Mouse (Mus musculus) forebrain, embryonic 10.5 days (tissue): ENCODE measurements around the gene Zfp821. TPM values are rescaled to one million over a fixed set of nuclear protein-coding genes. Genes with fewer than 3 reads are reported as not detected.

Source experiments
- DNase-seq: peaks from one replicate; pipeline ENCODE4 v3.0.0-alpha.2; 2017; ENCODE audit warnings: low spot score; ENCODE audit errors: extremely low spot score
- H3K27ac ChIP-seq: fragments of 300-500 bp; sonication (generic); 2 replicates; pipeline ENCODE4 v1.5.1; 2016; ENCODE audit warnings: mild to moderate bottlenecking
- H3K27me3 ChIP-seq: fragments of 300-500 bp; sonication (generic); 2 replicates; pipeline ENCODE4 v1.6.1; 2016; ENCODE audit warnings: mild to moderate bottlenecking; ENCODE audit not compliant: poor library complexity, severe bottlenecking
- H3K36me3 ChIP-seq: fragments of 300-500 bp; sonication (generic); replicated peaks from 2 replicates; pipeline ENCODE4 v1.6.1; 2016; ENCODE audit warnings: mild to moderate bottlenecking, moderate library complexity
- H3K4me1 ChIP-seq: fragments of 300-500 bp; sonication (generic); 2 replicates; pipeline ENCODE4 v1.6.1; 2016
- H3K4me3 ChIP-seq: fragments of 300-500 bp; sonication (generic); 2 replicates; pipeline ENCODE4 v1.5.1; 2016; ENCODE audit warnings: mild to moderate bottlenecking, moderate library complexity
- H3K9me3 ChIP-seq: fragments of 300-500 bp; sonication (generic); 2 replicates; pipeline ENCODE4 v1.6.1; 2016; ENCODE audit warnings: mild to moderate bottlenecking, moderate library complexity
- WGBS: fragments of 180-500 bp; shearing (Covaris S2); methylation state at CpG from one replicate; pipeline ENCODE4 v1.1.7; 2016; 5-methylcytosine and 5-hydroxymethylcytosine counted together
- polyA plus RNA-seq: library from polyadenylated mRNA; unstranded; fragments of >200 nt; fragmentation: Nextera tagmentation; extraction: Ambion mirVana; gene quantifications from 2 replicates; pipeline ENCODE4 v1.2.1, GENCODE M21; 2016

Zfp821 gene
- polyA plus RNA-seq = 33.4 and 36.8 TPM in 2 replicates

DNA sequence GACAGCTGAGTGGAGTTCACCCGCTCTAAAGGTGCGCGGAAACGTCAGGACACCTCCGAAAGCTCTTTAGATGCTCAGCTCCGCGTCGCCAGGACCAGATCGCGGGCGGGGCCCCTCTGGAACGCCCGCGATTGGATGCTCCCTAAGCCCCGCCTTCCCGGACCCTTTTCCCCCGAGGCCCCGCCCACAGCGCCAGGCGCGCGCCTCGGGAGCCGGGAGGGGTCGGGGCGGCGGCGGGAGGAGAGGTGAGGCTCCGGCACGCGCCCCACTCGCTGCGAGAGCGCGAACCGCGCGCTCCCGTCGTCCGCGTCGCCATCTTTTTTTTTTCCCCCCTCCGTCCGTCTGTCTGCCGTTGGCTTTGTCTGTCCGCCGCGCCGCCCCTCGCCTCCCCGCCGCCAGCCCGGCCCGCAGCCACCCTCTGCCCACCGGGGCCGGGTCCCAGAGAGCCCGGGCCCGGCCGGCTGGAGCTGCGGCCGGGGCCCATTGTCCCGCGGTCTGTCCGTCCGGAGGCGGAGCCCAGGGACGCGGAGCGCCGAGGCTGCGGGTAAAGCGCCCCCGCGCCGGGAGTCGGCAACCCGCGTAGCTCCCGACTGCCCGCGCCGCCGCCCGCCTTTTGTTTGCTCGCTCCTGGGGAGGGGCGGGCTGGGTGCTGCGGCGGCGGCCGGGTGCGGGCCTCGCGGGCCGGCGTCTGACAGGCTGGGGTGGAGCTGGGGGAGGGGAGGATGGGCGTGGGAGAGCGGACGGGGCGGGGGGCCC, at the start of gene Zfp821:
Gene Zfp821, plus strand, starts transcription at position 227 of the 756 bp plus-strand sequence.
- peaks cover 33% of the 10 kb centered on the region for H3K36me3 ChIP-seq
- DNase-seq = peak; percentile 88
- H3K4me1 ChIP-seq = peaks cover 33% of the 10 kb centered on the region
- peak within 1 kb of the TSS; percentile 98 for H3K27ac ChIP-seq
- H3K4me3 ChIP-seq = peak within 1 kb of the TSS; percentile 97
- H3K27me3 ChIP-seq = peaks cover 31% of the 10 kb centered on the region
- H3K9me3 ChIP-seq = no peaks in the 10 kb centered on the region
- WGBS = under 1% methylated on average over 93 of the region's 100 CpGs

DNA sequence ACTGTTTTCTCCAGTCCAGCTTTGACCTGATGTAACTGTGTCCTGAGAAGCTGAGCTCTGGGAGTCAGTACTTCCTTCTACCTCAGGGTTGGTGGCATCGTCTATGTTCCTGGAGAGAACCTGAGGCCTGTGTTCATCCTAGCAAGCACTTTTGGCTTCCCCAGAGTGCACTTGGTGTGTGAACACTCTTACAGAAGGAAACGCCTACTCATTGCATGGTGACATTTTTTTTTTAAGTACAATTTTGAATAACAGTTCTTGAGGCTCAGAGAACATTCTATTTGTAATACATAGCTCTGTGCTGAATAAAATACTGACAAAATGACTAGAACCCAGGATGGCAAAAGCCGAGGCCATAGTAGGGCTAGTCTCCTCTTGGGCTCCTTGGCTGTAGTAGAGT, 48.5 kb upstream of the Zfp821 start:
- Histone ChIP-seq H3K4me3 (no peak overlapping the region), H3K9me3 (no peaks in the 10 kb centered on the region), H3K27ac (no peak overlapping the region), H3K27me3 (no peaks in the 10 kb centered on the region), H3K36me3 (no peaks in the 10 kb centered on the region), H3K4me1 (no peaks in the 10 kb centered on the region)
- 89% methylated on average over 3 of the region's 3 CpGs for WGBS
- no peak for DNase-seq

DNA sequence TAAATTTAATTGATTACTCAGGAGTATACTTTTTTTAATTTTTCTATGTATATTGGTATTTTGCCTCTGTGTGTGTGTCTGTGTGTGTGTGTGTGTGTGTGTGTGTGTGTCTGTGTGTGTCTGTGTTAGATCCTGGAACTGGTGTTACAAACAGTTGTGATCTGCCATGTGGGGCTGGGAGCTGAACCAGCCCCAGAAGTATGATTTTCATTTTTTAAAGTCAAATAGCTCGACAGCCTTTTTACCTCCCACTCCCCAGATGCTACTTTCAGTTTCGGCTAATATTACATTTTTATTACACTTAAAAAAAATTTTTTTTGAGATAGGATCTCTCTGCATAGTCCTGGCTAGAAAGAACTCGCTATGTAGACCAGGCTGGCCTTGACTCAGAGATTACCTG, 43.0 kb upstream of the Zfp821 start:
- H3K9me3 ChIP-seq = no peaks in the 10 kb centered on the region
- H3K4me3 ChIP-seq = no peak overlapping the region
- 83% methylated on average over 3 of the region's 3 CpGs for WGBS

DNA sequence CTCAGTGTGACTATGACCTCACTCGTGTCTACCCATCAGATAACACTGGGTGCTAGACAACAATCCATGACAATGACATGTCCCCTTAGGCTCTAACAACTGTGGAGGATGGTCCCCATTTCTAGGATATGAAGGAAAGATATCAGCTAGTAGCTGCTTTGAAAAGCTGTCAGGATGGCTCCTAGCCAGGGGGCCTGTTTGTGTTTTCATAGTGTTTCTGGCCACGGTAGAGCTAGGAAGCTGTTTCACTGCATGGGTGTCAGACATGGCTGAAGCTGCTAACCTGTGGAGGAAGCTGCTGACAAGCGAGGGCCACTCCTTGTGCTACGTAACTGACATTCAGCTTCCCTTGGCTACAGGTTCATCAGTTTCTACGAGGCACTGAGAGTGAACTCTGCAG, 38.7 kb upstream of the Zfp821 start:
- Histone ChIP-seq H3K4me1 (no peaks in the 10 kb centered on the region), H3K27me3 (no peaks in the 10 kb centered on the region), H3K9me3 (no peaks in the 10 kb centered on the region), H3K36me3 (peaks cover 46% of the 10 kb centered on the region), H3K27ac (no peak overlapping the region), H3K4me3 (no peak overlapping the region)
- 88% methylated on average over 5 of the region's 5 CpGs for WGBS
- DNase-seq = no peak

More for the DNA sequence above, 43.0 kb upstream of the Zfp821 start:
- H3K27ac ChIP-seq = no peak overlapping the region
- no peaks in the 10 kb centered on the region for H3K4me1 ChIP-seq
- H3K27me3 ChIP-seq = no peaks in the 10 kb centered on the region
- 0 out of 2 replicates have a peak, but pooled peaks cover 4% of the 10 kb centered on the region for H3K36me3 ChIP-seq
- no peak for DNase-seq

DNA sequence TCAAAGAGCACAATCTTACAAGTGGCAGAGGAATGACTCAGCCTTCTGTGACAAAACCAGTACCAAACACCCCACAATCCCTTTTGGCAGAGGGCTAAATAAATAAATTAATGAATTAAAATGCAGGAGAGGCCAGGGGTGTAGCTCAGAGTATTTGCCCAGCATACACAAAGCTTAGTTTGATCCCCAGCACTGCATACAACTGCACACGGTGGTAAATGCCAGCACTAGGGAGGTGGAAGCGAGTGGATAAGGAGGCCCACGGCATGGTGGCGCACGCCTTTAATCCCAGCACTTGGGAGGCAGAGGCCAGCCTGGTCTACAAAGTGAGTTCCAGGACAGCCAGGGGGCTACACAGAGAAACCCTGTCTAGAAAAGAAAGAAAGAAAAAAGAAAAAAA, 32.7 kb upstream of the Zfp821 start:
- Histone ChIP-seq H3K36me3 (peaks cover 99% of the 10 kb centered on the region), H3K27me3 (no peaks in the 10 kb centered on the region), H3K9me3 (no peaks in the 10 kb centered on the region), H3K4me3 (no peak overlapping the region), H3K4me1 (no peaks in the 10 kb centered on the region), H3K27ac (no peak overlapping the region)
- DNase-seq = no peak
- 93% methylated on average over 5 of the region's 5 CpGs for WGBS

DNA sequence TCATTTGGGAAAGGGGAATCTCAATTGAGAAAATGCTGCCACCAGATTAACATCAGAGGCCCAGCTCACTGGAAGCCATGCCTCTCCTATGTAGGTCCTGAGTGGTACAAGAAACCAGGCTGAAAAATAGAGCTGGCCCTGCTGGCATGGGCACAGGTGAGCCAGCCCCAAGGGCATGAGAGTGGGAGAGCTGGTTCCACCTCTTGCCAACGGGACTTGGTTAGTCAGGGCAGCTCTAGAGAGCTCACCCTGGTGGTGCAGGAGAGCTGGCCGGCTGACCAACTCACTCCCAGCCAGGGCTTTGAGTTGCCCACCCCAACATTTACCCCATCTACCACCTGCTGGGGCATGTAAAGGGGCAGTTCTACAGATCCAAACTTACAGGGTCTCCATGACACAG, 31.8 kb upstream of the Zfp821 start:
- Histone ChIP-seq H3K27me3 (no peaks in the 10 kb centered on the region), H3K9me3 (no peaks in the 10 kb centered on the region), H3K27ac (no peak overlapping the region), H3K36me3 (peaks cover 100% of the 10 kb centered on the region), H3K4me1 (no peaks in the 10 kb centered on the region), H3K4me3 (no peak overlapping the region)
- 95% methylated on average over 2 of the region's 2 CpGs for WGBS
- DNase-seq = no peak

DNA sequence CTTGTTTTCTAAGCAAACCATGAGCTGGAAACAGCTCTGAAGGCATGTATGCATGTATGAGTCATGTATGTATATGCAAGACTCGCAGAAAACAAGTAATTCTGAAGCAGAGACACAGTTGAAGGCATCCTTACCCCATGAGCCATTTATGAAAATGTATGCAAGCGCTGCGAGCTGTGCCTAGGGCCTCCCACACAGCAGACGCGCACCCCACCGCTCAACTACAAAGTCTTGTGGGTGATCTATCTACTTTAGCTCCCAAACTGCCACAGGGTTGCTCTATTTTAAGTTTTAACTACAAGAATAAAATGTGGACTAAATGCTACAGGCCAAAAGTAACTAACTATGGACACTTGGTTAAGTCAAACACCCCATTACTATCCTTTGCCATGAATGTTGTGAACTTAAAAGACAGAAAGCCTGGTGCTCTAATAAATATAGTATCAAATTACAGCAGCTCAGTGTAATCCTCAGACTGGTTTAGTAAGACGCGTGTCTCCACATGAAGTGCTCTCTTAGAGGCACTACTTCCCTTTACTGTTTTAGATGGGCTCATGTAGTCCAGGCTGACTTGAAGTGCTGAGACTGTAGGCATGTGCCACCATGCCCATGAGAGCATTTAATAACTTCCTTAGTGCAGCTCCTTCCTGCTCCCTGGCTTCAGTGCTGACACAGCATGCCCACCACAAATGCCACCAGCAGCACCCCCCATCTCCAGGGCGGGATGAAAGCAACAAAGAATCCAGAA, 29.3 kb upstream of the Zfp821 start:
- WGBS = 95% methylated on average over 9 of the region's 9 CpGs
- no peak for DNase-seq
- no peak overlapping the region for H3K4me3 ChIP-seq
- H3K27ac ChIP-seq = no peak overlapping the region
- H3K9me3 ChIP-seq = no peaks in the 10 kb centered on the region
- H3K4me1 ChIP-seq = no peaks in the 10 kb centered on the region
- H3K27me3 ChIP-seq = no peaks in the 10 kb centered on the region
- peaks cover 99% of the 10 kb centered on the region for H3K36me3 ChIP-seq

DNA sequence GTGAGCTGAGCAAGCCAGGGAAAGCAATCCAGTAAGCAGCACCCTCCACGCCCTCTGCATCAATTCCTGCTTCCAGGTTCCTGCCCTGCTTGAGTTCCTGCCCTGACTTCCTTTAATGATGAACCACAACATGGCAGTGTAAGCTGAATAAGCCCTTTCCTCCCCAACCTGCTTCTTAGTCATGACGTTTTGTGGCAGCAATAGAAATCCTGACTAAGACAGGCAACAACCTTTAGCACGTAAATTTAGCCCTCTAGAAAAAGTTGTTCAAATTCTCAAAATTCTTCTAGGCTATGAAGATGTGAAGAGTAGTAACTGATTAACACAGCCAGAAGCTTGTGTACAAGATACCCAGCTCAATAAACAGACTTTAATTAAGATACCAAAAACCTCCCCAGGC, 23.8 kb upstream of the Zfp821 start:
- no peak overlapping the region for H3K4me3 ChIP-seq
- H3K9me3 ChIP-seq = no peaks in the 10 kb centered on the region
- H3K4me1 ChIP-seq = no peaks in the 10 kb centered on the region
- no peak overlapping the region for H3K27ac ChIP-seq
- 88% methylated on average over 3 of the region's 3 CpGs for WGBS
- no peak for DNase-seq
- H3K27me3 ChIP-seq = no peaks in the 10 kb centered on the region
- peaks cover 78% of the 10 kb centered on the region for H3K36me3 ChIP-seq

DNA sequence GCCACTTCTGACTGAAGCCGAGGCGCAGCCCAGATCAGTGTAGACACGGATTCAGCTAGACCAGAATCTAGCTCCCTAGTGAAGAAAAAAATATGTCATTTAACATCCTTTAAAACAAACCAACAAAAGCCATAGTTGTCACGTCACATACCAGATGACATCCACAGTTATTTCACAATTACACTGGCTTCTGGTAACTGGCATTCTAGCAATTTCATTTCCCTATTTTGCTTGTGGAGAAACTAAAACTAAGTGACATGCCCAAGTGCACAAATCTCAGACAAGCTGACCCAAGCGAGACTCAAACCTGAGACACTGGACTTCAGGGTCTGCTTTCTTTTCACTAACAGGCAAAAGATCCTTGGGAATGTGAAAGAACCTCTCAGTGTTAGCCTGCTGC, 23.2 kb upstream of the Zfp821 start:
- 97% methylated on average over 5 of the region's 5 CpGs for WGBS
- Histone ChIP-seq H3K4me3 (no peak overlapping the region), H3K9me3 (no peaks in the 10 kb centered on the region), H3K36me3 (peaks cover 72% of the 10 kb centered on the region), H3K4me1 (no peaks in the 10 kb centered on the region), H3K27ac (no peak overlapping the region), H3K27me3 (no peaks in the 10 kb centered on the region)
- DNase-seq = no peak

DNA sequence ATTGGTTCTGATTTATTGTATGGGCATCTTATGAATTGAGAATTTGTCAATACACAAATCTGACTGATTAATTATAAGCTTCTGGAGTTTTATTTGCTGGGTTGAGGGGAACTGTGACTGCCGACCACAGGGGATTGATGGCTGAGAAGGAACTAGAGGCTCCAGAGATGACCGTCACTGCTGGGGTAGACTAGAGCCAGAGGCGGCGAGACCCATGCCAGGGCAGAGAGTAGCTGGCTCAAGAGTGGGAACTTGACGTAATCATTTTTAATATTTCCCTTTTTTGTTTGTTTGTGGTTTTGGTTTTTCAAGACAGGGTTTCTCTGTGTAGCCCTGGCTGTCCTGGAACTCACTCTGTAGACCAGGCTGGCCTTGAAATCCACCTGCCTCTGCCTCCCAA, 18.1 kb upstream of the Zfp821 start:
- peaks cover 44% of the 10 kb centered on the region for H3K36me3 ChIP-seq
- H3K4me1 ChIP-seq = peaks cover 20% of the 10 kb centered on the region
- H3K27me3 ChIP-seq = no peaks in the 10 kb centered on the region
- no peaks in the 10 kb centered on the region for H3K9me3 ChIP-seq
- no peak overlapping the region for H3K4me3 ChIP-seq
- no peak for DNase-seq
- no peak overlapping the region for H3K27ac ChIP-seq
- WGBS = 95% methylated on average over 5 of the region's 5 CpGs

DNA sequence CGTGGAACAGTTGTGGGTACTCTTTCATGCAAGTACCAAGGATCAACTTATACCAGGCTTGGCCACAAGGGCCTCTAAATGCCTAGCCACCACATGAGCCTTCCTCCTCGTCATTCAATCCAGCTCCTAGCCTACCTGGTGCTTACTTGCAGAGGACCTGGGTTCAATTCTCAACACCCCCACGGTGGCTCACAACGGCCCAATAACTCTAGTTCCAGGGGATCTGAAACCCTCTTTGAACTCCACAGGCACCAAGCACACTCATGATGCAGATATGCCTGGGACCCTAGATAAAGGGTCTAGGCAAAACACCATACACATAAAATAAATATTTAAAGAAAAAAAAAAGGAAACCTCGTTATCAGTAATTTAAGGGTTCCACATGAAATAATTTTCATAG, 13.6 kb upstream of the Zfp821 start:
- Histone ChIP-seq H3K4me3 (peak overlapping the region; percentile 99), H3K9me3 (no peaks in the 10 kb centered on the region), H3K4me1 (peaks cover 30% of the 10 kb centered on the region), H3K27ac (no peak overlapping the region), H3K36me3 (peaks cover 22% of the 10 kb centered on the region), H3K27me3 (peaks cover 9% of the 10 kb centered on the region)
- peak; percentile 20 for DNase-seq
- 65% methylated on average over 5 of the region's 5 CpGs for WGBS

DNA sequence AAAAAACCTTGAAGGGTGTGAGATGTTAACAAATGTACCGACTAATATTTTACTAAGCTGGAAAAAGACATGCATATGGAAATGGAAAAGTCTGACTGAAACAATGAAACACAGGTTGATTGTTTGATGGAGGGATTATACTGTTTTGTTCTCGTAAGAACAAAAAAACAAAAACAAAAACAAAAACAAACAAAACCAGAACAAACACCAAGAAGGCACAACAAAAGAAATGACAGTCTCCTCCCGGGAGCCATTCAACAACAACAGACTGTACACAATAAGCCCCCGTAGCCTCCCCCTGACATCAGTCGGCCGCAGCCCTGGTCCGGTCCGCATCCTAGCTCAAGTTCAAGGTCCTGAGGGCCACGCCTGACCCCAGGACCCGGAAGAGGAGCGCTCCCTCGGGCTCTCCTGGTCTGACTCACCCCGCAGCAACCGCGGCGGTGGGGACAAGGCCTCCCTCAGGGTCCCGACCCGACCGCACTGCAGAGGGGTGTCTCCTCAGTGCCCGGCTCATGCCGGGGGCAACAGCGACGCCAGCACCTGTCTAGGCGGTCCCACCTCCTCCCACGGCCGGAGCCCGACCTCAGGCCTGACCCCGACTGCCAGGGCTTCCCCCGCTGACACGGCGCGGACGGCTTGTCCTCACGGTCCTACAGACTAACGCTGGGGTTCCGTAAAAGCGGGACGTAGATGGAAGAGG, 12.8 kb upstream of the Zfp821 start:
- Histone ChIP-seq H3K27ac (peak overlapping the region; percentile 95), H3K4me3 (peak overlapping the region; percentile 99), H3K9me3 (no peaks in the 10 kb centered on the region), H3K36me3 (peaks cover 20% of the 10 kb centered on the region), H3K27me3 (peaks cover 9% of the 10 kb centered on the region), H3K4me1 (peaks cover 30% of the 10 kb centered on the region)
- DNase-seq = no peak
- 1% methylated on average over 38 of the region's 38 CpGs for WGBS
